Mouse (Mus musculus) T-helper 1 cell (primary cell): ENCODE results near the gene Tfb2m.

Experiments
- in situ Hi-C: fragments of 300-600 bp; cut with MboI, MseI; formaldehyde crosslinking; loops from one replicate; pipeline ENCODE4 v1.15.1; 2025; ENCODE audit warnings: high pct_unique_total_duplicates

Tfb2m gene

GRCm38 (mm10) chr1:179506530-179507315 is 39.3 kb downstream of the Tfb2m start:
- in situ Hi-C loops: loop anchor here (10.0 kb wide), 1 partner anchor 228 kb away; no protein-coding TSS in a partner anchor

- in situ Hi-C loops: loop anchor here (5.0 to 10.0 kb wide), 2 partner anchors 130 to 232 kb away; no protein-coding TSS in a partner anchor
These were observed 43.5 kb downstream of the Tfb2m start for GRCm38 (mm10) chr1:179502565-179502964.

DNA sequence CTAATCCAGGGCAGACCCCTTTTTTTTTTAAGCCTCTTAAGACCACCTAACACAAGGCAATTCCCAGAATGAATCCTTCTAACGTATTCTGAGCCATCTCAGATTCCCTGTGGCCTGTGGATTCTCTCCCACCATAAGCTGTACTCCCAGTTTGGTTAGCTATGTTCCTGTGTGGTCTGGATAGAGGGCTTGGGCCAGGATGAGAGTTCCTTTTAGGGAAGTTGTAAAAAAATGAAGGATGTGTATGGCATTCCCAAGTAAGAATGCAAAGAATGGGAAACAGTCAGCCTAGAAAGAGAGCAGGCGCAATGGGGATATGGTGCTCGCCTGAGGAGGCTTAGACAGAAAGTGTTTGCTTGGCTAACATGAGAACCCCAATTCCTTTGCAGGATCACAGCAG is 46.8 kb downstream of the Tfb2m start:
- in situ Hi-C loops: no loop called here

DNA sequence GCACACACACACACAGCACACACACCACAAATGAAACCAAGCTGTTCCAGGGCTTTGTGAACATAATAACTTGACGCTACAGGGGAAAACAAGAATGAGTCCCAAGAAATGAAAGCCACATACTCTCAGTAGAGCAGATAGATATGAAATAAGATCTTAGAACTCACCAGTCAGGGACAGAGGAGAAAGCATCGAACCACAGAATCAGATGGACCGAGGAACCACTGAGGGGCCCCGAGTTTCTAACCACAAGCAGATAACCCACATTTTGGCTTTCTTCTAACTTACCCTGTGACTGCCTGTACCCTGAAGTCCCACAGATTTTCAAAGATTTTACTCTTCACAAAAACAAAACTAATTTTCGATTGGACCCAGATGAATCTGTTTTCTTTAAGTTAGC is 53.2 kb downstream of the Tfb2m start:
- in situ Hi-C loops: no loop called here

DNA sequence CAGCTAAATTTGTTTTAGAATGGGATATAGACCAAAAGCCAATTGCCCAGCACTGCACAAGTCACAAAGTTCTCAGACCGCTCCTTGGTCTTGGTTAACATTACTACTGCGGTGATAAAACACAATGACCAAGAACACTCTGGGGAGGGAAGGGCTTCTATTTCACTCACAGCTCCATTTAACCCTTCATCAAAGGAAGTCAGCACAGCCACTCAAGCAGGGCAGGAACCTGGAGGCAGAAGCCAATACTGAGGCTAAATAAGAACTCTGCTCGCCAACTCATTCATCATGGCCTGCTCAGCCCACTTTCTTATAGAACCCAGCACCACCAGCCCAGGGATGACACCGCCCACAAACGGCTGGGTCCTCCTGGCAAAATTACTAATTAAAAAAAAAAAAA is 57.5 kb downstream of the Tfb2m start:
- in situ Hi-C loops: no loop called here

GRCm38 (mm10) chr1:179487990-179488389 is 58.1 kb downstream of the Tfb2m start:
- in situ Hi-C loops: no loop called here

DNA sequence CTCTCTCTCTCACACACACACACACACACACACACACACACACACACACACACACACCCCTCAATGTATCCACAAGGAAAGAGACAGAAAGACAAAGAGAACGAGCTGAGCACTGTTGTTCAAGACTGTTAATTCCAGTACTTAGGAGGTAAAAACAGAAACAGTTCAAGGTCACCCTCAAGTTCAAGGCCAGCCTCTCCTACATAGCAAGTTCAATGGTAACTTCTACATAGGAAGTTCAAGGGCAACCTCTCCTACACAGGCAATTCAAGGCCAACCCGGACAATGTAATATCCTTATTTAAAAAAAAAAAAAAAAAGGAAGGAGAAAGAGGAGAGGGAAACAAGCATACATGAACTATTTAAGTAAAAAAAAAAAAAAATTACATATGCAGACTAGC is 58.8 kb downstream of the Tfb2m start:
- in situ Hi-C loops: no loop called here

DNA sequence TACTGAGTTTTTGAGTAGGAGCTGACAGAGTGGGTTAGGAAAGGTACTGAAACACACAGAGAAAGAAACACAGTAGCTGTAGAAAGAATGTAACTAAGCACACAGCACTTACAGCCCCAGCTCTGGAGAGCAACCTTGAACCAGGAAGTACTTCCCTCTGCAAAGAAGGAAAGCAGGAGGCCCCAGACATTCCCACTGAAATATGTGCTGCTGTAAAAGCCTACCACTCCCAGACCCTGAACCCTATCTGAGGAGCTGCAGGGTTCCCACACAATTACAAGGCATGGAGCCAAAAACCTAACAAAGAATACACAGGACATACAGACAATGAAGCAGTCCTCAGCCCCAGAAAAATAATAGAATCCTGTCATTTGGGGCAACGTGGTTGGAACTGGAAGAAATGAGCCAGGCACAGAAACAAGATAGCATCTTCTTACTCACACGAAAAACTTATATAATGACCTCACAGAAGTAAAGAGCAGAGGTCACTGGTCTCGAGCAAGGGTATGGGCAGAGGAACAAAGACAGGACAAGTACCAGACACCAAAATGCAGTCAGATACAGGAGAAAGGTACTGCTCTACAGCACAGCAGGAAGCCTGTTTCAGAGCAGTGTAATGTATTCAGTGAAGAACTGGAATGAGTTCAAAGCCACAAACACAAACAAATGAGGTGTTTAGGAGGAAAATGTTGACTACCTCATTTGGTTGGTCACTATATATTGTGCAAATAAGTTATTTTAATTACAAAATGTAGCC is 60.1 kb downstream of the Tfb2m start:
- in situ Hi-C loops: no loop called here

GRCm38 (mm10) chr1:179480862-179481261 is 65.2 kb downstream of the Tfb2m start:
- in situ Hi-C loops: no loop called here
